Comparison of ENCODE assay signal across 9 mouse cellular contexts in genomic region chr1:66701576-66701940, GRCm38 (mm10). TPM values are rescaled to one million over a fixed set of nuclear protein-coding genes. Genes with fewer than 3 reads are reported as not detected.
DNase-seq lines count a peak whose midpoint lies in the region; ATAC-seq lines count a peak whose summit lies in the region.
"Had no signal": no experiment of that assay in that cellular context is flagged by ENCODE, and none has a peak within 500 bp of the region (broad histone marks: within the 10 kb centered on the region; RNA-seq: fewer than 3 reads in every experiment).

No protein-coding gene starts in this region.

- ATAC-seq in hindbrain, embryonic 15.5 days (ENCODE audit: low FRiP score, low read depth), result no peak
- ATAC-seq in megakaryocyte progenitor cell, adult 5-6 weeks (replicated peaks; ENCODE audit: poor library complexity), result peak; percentile 11; the same call in 1 of the 2 replicates

- H3K9ac ChIP-seq in hindbrain, embryonic 15.5 days, result peak overlapping the region; percentile 68

- peak overlapping the region; percentile 88 for H3K4me3 ChIP-seq in heart, embryonic 10.5 days
- H3K4me3 ChIP-seq in hindbrain, embryonic 15.5 days, result peak overlapping the region; percentile 61

- H3K36me3 ChIP-seq in heart, embryonic 10.5 days, result peaks cover 3% of the 10 kb centered on the region
- H3K36me3 ChIP-seq in hindbrain, embryonic 15.5 days, result peaks cover 3% of the 10 kb centered on the region; the same call in 1 of the 2 replicates

- DNase-seq in heart, embryonic 10.5 days (ENCODE audit: low spot score), result no peak
- no peak for DNase-seq in heart, postnatal 4 days
- DNase-seq in NIH3T3 (ENCODE audit: low read depth), result peak; percentile 54
- no peak for DNase-seq in ovary, postnatal 10 days (ENCODE audit: low spot score)
- no peak for DNase-seq in retina, postnatal 1 day
- DNase-seq in thymus, postnatal 0 days (ENCODE audit: low spot score), result no peak
- DNase-seq: kidney, postnatal 10 days had no signal

- H3K4me1 ChIP-seq in heart, embryonic 10.5 days, result peaks cover 18% of the 10 kb centered on the region
- peaks cover 34% of the 10 kb centered on the region for H3K4me1 ChIP-seq in hindbrain, embryonic 15.5 days (replicated peaks)

- H3K27ac ChIP-seq in heart, embryonic 10.5 days, result peak overlapping the region; percentile 90
- no peak overlapping the region for H3K27ac ChIP-seq in hindbrain, embryonic 15.5 days (replicated peaks)

- WGBS in heart, embryonic 10.5 days, result 30% methylated on average over 2 of the region's 2 CpGs
- 40% methylated on average over 2 of the region's 2 CpGs for WGBS in hindbrain, embryonic 15.5 days

- H3K9me3 ChIP-seq in heart, embryonic 10.5 days, result no peaks in the 10 kb centered on the region
- H3K9me3 ChIP-seq in hindbrain, embryonic 15.5 days, result no peaks in the 10 kb centered on the region

- H3K27me3 ChIP-seq in heart, embryonic 10.5 days (ENCODE audit: insufficient read depth, poor library complexity, severe bottlenecking), result no peaks in the 10 kb centered on the region
- no peaks in the 10 kb centered on the region for H3K27me3 ChIP-seq in hindbrain, embryonic 15.5 days

- H3K4me2 ChIP-seq in hindbrain, embryonic 15.5 days, result peak overlapping the region; percentile 71

RNA-seq across cellular contexts. Expression of gene Rpe, which starts 0.9 kb away (rescaled TPM):
- polyA plus RNA-seq in heart, embryonic 10.5 days (2016; fragmentation: Nextera tagmentation; extraction: Ambion mirVana), result 38.1 and 42.0 TPM in 2 replicates
- total RNA-seq in heart, postnatal 4 days (2021), result 10 to 100 TPM; 16.7 to 19.2 TPM
- 37.4 and 38.0 TPM in 2 replicates for polyA plus RNA-seq in hindbrain, embryonic 15.5 days (2015; fragmentation: Nextera tagmentation; extraction: Ambion mirVana)
- total RNA-seq in megakaryocyte progenitor cell, adult 5-6 weeks (2015), result 62.2 and 65.0 TPM in 2 replicates
- total RNA-seq in megakaryocyte progenitor cell, adult 5-6 weeks (2017), result 61.4 and 68.6 TPM in 2 replicates
- polyA plus RNA-seq in thymus, postnatal 0 days (2015; fragmentation: Nextera tagmentation; extraction: Ambion mirVana), result 59.8 and 62.5 TPM in 2 replicates
